Mouse (Mus musculus) hindbrain, embryonic 15.5 days (tissue): ENCODE results near the gene Mtss1l. TPM values are rescaled to one million over a fixed set of nuclear protein-coding genes. Genes with fewer than 3 reads are reported as not detected.
"Not testable (repeated sequence)": the region's sequence is repeated elsewhere in the genome, so short reads cannot be mapped to it uniquely, and the experiment has no call there.

ENCODE experiments used
- ATAC-seq: fragments of 200-750 bp; cut with Nextera tagmentation; 2 replicates; pipeline ENCODE4 v1.8.0; 2017; ENCODE audit warnings: low read depth, moderate number of reproducible peaks, moderate TSS enrichment; ENCODE audit not compliant: low FRiP score
- H3K27ac ChIP-seq: fragments of 300-500 bp; sonication (generic); replicated peaks from 2 replicates; pipeline ENCODE4 v1.5.1; 2015; ENCODE audit warnings: mild to moderate bottlenecking, inconsistent platforms
- H3K27me3 ChIP-seq: fragments of 300-500 bp; sonication (generic); 2 replicates; pipeline ENCODE4 v1.6.1; 2015; ENCODE audit warnings: control low read depth, inconsistent platforms
- H3K36me3 ChIP-seq: fragments of 300-500 bp; sonication (generic); 2 replicates; pipeline ENCODE4 v1.6.1; 2015; ENCODE audit warnings: control low read depth, inconsistent platforms
- H3K4me1 ChIP-seq: fragments of 300-500 bp; sonication (generic); replicated peaks from 2 replicates; pipeline ENCODE4 v1.6.1; 2015; ENCODE audit warnings: control low read depth, inconsistent platforms
- H3K4me2 ChIP-seq: fragments of 300-500 bp; sonication (generic); 2 replicates; pipeline ENCODE4 v1.6.1; 2015; ENCODE audit warnings: moderate library complexity, mild to moderate bottlenecking, inconsistent platforms
- H3K4me3 ChIP-seq: fragments of 300-500 bp; sonication (generic); 2 replicates; pipeline ENCODE4 v1.5.1; 2015; ENCODE audit warnings: mild to moderate bottlenecking, inconsistent platforms
- H3K9ac ChIP-seq: fragments of 300-500 bp; sonication (generic); 2 replicates; pipeline ENCODE4 v1.6.1; 2015; ENCODE audit warnings: inconsistent platforms
- H3K9me3 ChIP-seq: fragments of 300-500 bp; sonication (generic); 2 replicates; pipeline ENCODE4 v1.6.1; 2016; ENCODE audit warnings: control low read depth, inconsistent platforms
- whole genome bisulfite sequencing: fragments of 180-500 bp; shearing (Covaris S2); methylation state at CpG from one replicate; pipeline ENCODE4 v1.1.7; 2015; 5-methylcytosine and 5-hydroxymethylcytosine counted together
- polyA plus RNA-seq: library from polyadenylated mRNA; unstranded; fragments of >200 nt; fragmentation: Nextera tagmentation; extraction: Ambion mirVana; gene quantifications from 2 replicates; pipeline ENCODE4 v1.2.1, GENCODE M21; 2015

Gene Mtss1l
- polyA plus RNA-seq, 1 experiment from 2014 or later: 62.3 TPM

DNA sequence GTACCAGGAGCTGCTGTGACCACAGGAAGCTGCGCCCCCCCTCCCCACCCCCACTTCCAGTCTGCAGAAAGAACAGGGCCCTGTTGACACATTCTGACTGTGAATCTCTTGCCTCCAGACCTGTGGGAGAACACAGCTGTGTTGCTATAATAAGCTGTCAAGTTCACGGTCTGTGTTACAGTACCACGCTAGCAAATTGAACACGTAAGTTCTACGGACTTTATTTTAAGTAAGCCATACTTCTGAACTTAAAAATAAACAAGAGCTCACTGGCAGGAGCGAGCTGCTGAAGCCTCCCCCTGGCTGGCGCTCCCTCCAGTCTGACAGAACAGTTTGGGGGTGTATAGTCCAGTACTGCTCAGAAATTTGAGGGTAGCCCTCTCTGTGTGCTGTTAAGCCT, 51.2 kb downstream of the Mtss1l start:
- 80% methylated on average over 7 of the region's 7 CpGs for WGBS
- ATAC-seq: no peak

GRCm38 (mm10) chr8:110774047-110774446, 52.8 kb downstream of the Mtss1l start:
- no peaks in the 10 kb centered on the region for H3K27me3 ChIP-seq
- H3K4me2 ChIP-seq: no peak overlapping the region
- H3K4me1 ChIP-seq: no peaks in the 10 kb centered on the region
- no peak for ATAC-seq
- H3K36me3 ChIP-seq: no peaks in the 10 kb centered on the region
- no peak overlapping the region for H3K4me3 ChIP-seq
- no peak overlapping the region for H3K27ac ChIP-seq
- WGBS: 72% methylated on average over 3 of the region's 3 CpGs
- no peaks in the 10 kb centered on the region for H3K9me3 ChIP-seq
- H3K9ac ChIP-seq: no peak overlapping the region

More for the DNA sequence above, 51.2 kb downstream of the Mtss1l start:
- Histone ChIP-seq H3K36me3 (no peaks in the 10 kb centered on the region), H3K9me3 (no peaks in the 10 kb centered on the region), H3K4me3 (no peak overlapping the region), H3K4me2 (no peak overlapping the region), H3K9ac (no peak overlapping the region), H3K4me1 (no peaks in the 10 kb centered on the region), H3K27ac (no peak overlapping the region), H3K27me3 (no peaks in the 10 kb centered on the region)

DNA sequence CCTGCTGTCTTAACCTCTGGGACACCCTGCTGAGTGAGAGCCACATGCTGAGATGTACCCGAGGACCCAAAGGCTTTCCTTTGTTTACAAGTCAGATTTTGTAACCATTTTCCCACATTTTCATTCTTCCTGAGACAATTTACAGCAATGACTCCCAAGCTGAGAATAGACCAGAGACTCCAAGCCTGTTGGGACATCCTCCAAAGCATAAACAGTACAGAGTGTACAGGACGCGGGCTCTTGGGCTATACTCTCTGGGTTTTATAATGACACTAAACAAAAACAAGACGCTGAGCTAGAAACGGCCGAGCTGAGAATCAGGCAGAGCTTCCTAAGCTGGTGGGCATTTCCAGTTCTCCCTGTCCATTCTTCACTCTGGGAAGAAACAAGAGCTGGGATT, 53.4 kb downstream of the Mtss1l start:
- H3K4me3 ChIP-seq: no peak overlapping the region
- no peaks in the 10 kb centered on the region for H3K27me3 ChIP-seq
- no peak overlapping the region for H3K9ac ChIP-seq
- no peak for ATAC-seq
- H3K36me3 ChIP-seq: no peaks in the 10 kb centered on the region
- no peaks in the 10 kb centered on the region for H3K4me1 ChIP-seq
- H3K27ac ChIP-seq: no peak overlapping the region
- WGBS: 86% methylated on average over 6 of the region's 6 CpGs
- no peak overlapping the region for H3K4me2 ChIP-seq
- H3K9me3 ChIP-seq: no peaks in the 10 kb centered on the region

DNA sequence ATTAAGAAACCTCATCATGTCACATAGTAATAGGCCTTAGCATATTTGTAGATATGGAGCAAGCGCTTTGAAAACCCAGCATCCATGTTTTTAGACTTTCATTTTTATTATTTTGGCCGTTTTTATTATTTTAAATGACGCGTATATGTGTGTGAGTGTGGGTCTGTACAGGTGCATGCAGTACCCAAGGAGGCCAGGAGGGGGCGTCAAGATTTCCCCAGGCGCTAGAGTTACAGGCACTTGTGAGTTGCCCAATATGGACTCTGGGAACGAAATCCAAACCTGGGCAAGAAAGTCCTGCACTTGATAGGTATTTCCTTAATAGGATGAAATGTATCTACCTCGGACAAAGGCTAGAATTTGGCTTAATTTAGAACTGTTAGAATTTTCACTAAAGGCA, 54.0 kb downstream of the Mtss1l start:
- no peaks in the 10 kb centered on the region for H3K4me1 ChIP-seq
- ATAC-seq: no peak
- H3K9ac ChIP-seq: no peak overlapping the region
- 78% methylated on average over 8 of the region's 8 CpGs for WGBS
- H3K9me3 ChIP-seq: no peaks in the 10 kb centered on the region
- no peaks in the 10 kb centered on the region for H3K36me3 ChIP-seq
- no peak overlapping the region for H3K4me2 ChIP-seq
- H3K27ac ChIP-seq: no peak overlapping the region
- H3K4me3 ChIP-seq: no peak overlapping the region
- no peaks in the 10 kb centered on the region for H3K27me3 ChIP-seq

GRCm38 (mm10) chr8:110775721-110776120, 54.4 kb downstream of the Mtss1l start:
- no peak overlapping the region for H3K4me2 ChIP-seq
- no peak overlapping the region for H3K4me3 ChIP-seq
- H3K9me3 ChIP-seq: no peaks in the 10 kb centered on the region
- 92% methylated on average over 3 of the region's 3 CpGs for WGBS
- no peaks in the 10 kb centered on the region for H3K27me3 ChIP-seq
- no peak for ATAC-seq
- no peak overlapping the region for H3K27ac ChIP-seq
- no peaks in the 10 kb centered on the region for H3K4me1 ChIP-seq
- H3K36me3 ChIP-seq: no peaks in the 10 kb centered on the region
- H3K9ac ChIP-seq: no peak overlapping the region

GRCm38 (mm10) chr8:110776335-110776734, 55.1 kb downstream of the Mtss1l start:
- H3K36me3 ChIP-seq: no peaks in the 10 kb centered on the region
- 96% methylated on average over 3 of the region's 3 CpGs for WGBS
- H3K27ac ChIP-seq: no peak overlapping the region
- no peak overlapping the region for H3K4me2 ChIP-seq
- no peaks in the 10 kb centered on the region for H3K27me3 ChIP-seq
- H3K4me3 ChIP-seq: no peak overlapping the region
- H3K4me1 ChIP-seq: no peaks in the 10 kb centered on the region
- H3K9me3 ChIP-seq: no peaks in the 10 kb centered on the region
- ATAC-seq: no peak
- no peak overlapping the region for H3K9ac ChIP-seq

GRCm38 (mm10) chr8:110779924-110780718, 58.8 kb downstream of the Mtss1l start:
- WGBS: 84% methylated on average over 13 of the region's 13 CpGs
- ATAC-seq: no peak
- no peaks in the 10 kb centered on the region for H3K27me3 ChIP-seq
- no peaks in the 10 kb centered on the region for H3K36me3 ChIP-seq
- no peak overlapping the region for H3K4me2 ChIP-seq
- no peak overlapping the region for H3K4me3 ChIP-seq
- no peak overlapping the region for H3K9ac ChIP-seq
- H3K4me1 ChIP-seq: no peaks in the 10 kb centered on the region
- H3K9me3 ChIP-seq: no peaks in the 10 kb centered on the region
- H3K27ac ChIP-seq: no peak overlapping the region

DNA sequence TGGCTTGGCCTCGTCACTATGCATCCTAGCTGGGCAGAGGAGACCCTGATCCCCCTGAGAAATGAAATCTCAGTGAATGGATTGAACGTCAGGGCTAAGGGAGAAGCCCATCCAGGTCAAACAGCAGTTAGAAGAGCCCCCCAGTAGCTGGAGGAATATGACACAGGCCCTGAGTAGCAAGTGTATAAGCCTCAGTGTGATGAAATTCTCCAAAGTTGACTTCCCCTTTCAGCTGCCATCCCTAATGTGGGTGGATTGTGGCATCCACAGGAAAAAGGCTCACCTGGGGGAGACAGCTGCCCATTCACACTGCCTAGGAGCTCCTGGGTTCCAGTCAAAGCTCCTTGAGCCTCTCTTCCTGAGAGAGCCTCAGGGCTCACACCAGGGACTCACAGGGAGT, 64.1 kb downstream of the Mtss1l start:
- Histone ChIP-seq H3K4me2 (no peak overlapping the region), H3K9me3 (no peaks in the 10 kb centered on the region)
- ATAC-seq: no peak

DNA sequence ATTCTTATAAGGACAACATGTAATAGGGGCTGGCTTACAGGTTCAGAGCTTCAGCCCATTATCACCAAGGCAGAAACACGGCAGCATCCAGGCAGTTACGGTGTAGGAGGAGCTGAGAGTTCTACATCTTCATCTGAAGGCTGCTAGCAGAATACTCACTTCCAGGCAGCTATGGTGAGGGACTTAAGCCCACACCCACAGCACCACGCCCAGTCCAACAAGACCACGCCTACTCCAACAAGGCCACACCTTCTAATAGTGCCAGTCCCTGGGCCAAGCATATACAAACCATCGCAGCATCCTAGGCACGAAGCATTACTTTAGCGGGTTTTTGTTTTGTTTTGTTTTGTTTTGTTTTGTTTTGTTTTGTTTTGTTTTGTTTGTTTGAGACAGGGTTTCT, 65.2 kb downstream of the Mtss1l start:
- not testable (repeated sequence) for H3K4me3 ChIP-seq, H3K27ac ChIP-seq, H3K27me3 ChIP-seq, H3K9me3 ChIP-seq, H3K4me1 ChIP-seq, H3K36me3 ChIP-seq, ATAC-seq, H3K9ac ChIP-seq, H3K4me2 ChIP-seq
- 78% methylated on average over 7 of the region's 7 CpGs for WGBS

More for the DNA sequence above, 64.1 kb downstream of the Mtss1l start:
- WGBS: 54% methylated on average over 2 of the region's 2 CpGs
- no peaks in the 10 kb centered on the region for H3K27me3 ChIP-seq
- no peaks in the 10 kb centered on the region for H3K36me3 ChIP-seq
- H3K9ac ChIP-seq: no peak overlapping the region
- H3K4me3 ChIP-seq: no peak overlapping the region
- no peaks in the 10 kb centered on the region for H3K4me1 ChIP-seq
- H3K27ac ChIP-seq: no peak overlapping the region

- Histone ChIP-seq H3K4me1 (no peaks in the 10 kb centered on the region), H3K36me3 (no peaks in the 10 kb centered on the region), H3K27ac (no peak overlapping the region), H3K9me3 (no peaks in the 10 kb centered on the region), H3K4me3 (no peak overlapping the region), H3K4me2 (no peak overlapping the region), H3K9ac (no peak overlapping the region), H3K27me3 (no peaks in the 10 kb centered on the region)
- no peak for ATAC-seq
- WGBS: 88% methylated on average over 8 of the region's 8 CpGs
Measured at GRCm38 (mm10) chr8:110786934-110787333, 65.7 kb downstream of the Mtss1l start.

- no peaks in the 10 kb centered on the region for H3K9me3 ChIP-seq
- ATAC-seq: no peak
- no peak overlapping the region for H3K4me2 ChIP-seq
- H3K4me1 ChIP-seq: no peaks in the 10 kb centered on the region
- H3K9ac ChIP-seq: no peak overlapping the region
- no peak overlapping the region for H3K4me3 ChIP-seq
- H3K27ac ChIP-seq: no peak overlapping the region
- H3K36me3 ChIP-seq: no peaks in the 10 kb centered on the region
- 87% methylated on average over 9 of the region's 9 CpGs for WGBS
- no peaks in the 10 kb centered on the region for H3K27me3 ChIP-seq
Measured at GRCm38 (mm10) chr8:110787411-110787954, 66.2 kb downstream of the Mtss1l start.

GRCm38 (mm10) chr8:110788981-110789380, 67.7 kb downstream of the Mtss1l start:
- Histone ChIP-seq H3K9ac (no peak overlapping the region), H3K4me1 (0 out of 2 replicates have a peak, but pooled peaks cover 8% of the 10 kb centered on the region), H3K36me3 (no peaks in the 10 kb centered on the region), H3K4me3 (no peak overlapping the region), H3K4me2 (no peak overlapping the region), H3K27ac (no peak overlapping the region), H3K9me3 (no peaks in the 10 kb centered on the region), H3K27me3 (no peaks in the 10 kb centered on the region)
- 53% methylated on average over 12 of the region's 12 CpGs for WGBS
- ATAC-seq: no peak
